Mouse (Mus musculus): ENCODE data around the gene Morc1.

DNA sequence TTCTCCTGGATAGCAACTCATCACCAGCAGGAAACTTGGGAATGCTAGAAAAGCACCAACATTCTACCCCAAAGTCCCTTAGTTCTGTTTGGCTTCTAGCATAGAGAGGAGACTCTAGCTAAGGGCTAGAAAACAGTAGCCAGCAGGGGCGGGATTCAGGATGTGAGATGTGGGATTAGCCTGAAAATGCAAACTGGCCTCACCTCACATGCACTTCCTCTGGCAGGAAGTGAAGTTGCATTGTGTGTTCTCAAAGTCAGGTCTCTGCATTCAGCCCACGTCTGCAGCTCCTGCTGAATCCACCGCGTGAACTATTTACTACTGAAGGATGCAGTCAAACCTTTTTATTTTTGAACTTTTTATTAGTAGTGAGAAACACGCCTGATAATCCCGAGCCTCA lies 154.3 kb downstream of the Morc1 start:
- TF ChIP-seq CTCF (IDR thresholded peaks at IDR 0.05; ENCODE audit: borderline replicate concordance, insufficient read depth, low read length) (no peak), POLR2A (IDR thresholded peaks at IDR 0.05; ENCODE audit: low read depth, low read length) (no peak)

All from embryonic fibroblast, embryonic 13.5 days (primary cell).